Mouse (Mus musculus): ENCODE data around the gene Paqr9.

DNA sequence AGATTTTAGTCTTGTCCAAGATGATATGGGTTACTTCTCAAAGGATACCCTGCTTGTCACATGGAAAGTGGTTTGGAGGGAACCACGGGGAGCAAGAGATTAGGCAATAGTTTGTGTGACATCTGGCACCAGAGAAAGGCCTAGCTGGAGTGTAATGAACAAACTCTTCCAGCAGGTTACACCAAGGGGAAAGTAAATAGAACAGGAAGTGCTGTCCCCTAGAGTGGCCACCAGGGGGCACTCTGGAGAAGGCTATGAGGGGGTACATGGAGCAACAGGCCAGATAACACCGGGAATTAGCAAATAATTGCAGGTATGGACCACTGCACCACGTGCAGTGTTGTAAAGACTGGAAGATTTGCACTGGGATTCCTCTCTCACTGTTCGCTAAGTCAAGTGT is 19.0 kb upstream of the Paqr9 start:
- TF ChIP-seq POLR2A (IDR thresholded peaks at IDR 0.05; ENCODE audit: borderline replicate concordance, low read depth, low read length), result no peak
- peak; percentile 66 for TF ChIP-seq CTCF (IDR thresholded peaks at IDR 0.05; ENCODE audit: low read depth, low read length)

Data from bone marrow macrophage, adult 2 months (primary cell).